Mouse (Mus musculus): ENCODE measurements around the gene Gm15517.
"Not testable (repeated sequence)": the region's sequence is repeated elsewhere in the genome, so short reads cannot be mapped to it uniquely, and the experiment has no call there.

Gene Gm15517

GRCm38 (mm10) chr7:44271309-44271708 lies 10.1 kb downstream of the Gm15517 start:
- peak; percentile 12 for DNase-seq

- no peak for DNase-seq
These were observed 11.3 kb downstream of the Gm15517 start for GRCm38 (mm10) chr7:44272546-44272945.

- no peak for DNase-seq
These were observed 12.2 kb downstream of the Gm15517 start for GRCm38 (mm10) chr7:44273446-44273845.

- DNase-seq = no peak
These were observed 12.8 kb downstream of the Gm15517 start for GRCm38 (mm10) chr7:44274096-44274495.

- DNase-seq = no peak
These were observed 14.3 kb downstream of the Gm15517 start for GRCm38 (mm10) chr7:44275546-44275945.

GRCm38 (mm10) chr7:44276461-44277249 lies 15.4 kb downstream of the Gm15517 start:
- no peak for DNase-seq

- DNase-seq = peak; percentile 56
These were observed 16.0 kb downstream of the Gm15517 start for GRCm38 (mm10) chr7:44277250-44277622.

- DNase-seq = peak; percentile 12
These were observed 19.7 kb downstream of the Gm15517 start for GRCm38 (mm10) chr7:44280959-44281358.

GRCm38 (mm10) chr7:44281586-44281985 lies 20.3 kb downstream of the Gm15517 start:
- DNase-seq = no peak

- DNase-seq = peak; percentile 35
These were observed 26.5 kb downstream of the Gm15517 start for GRCm38 (mm10) chr7:44287760-44288159.

- DNase-seq = no peak
These were observed 29.7 kb downstream of the Gm15517 start for GRCm38 (mm10) chr7:44290986-44291385.

GRCm38 (mm10) chr7:44291418-44291817 lies 30.2 kb downstream of the Gm15517 start:
- no peak for DNase-seq

GRCm38 (mm10) chr7:44297501-44297900 lies 36.3 kb downstream of the Gm15517 start:
- DNase-seq = not testable (repeated sequence)

GRCm38 (mm10) chr7:44303346-44304340 lies 42.4 kb downstream of the Gm15517 start:
- no peak for DNase-seq

GRCm38 (mm10) chr7:44304463-44304774 lies 43.2 kb downstream of the Gm15517 start:
- DNase-seq = no peak

- DNase-seq = peak; percentile 98
These were observed 43.8 kb downstream of the Gm15517 start for GRCm38 (mm10) chr7:44304775-44305641.

GRCm38 (mm10) chr7:44305686-44306085 lies 44.4 kb downstream of the Gm15517 start:
- no peak for DNase-seq

GRCm38 (mm10) chr7:44306516-44307240 lies 45.4 kb downstream of the Gm15517 start, which contains the start of gene Clec11a:
Clec11a (minus strand) TSS chr7:44306902.
- peak; percentile 17 for DNase-seq

- DNase-seq = no peak
These were observed 46.2 kb downstream of the Gm15517 start for GRCm38 (mm10) chr7:44307261-44308020.

GRCm38 (mm10) chr7:44309475-44310284 lies 48.4 kb downstream of the Gm15517 start, which contains the start of gene Shank1:
Shank1 (plus strand) TSS chr7:44310253.
- DNase-seq = no peak
